Mouse (Mus musculus) heart, postnatal 0 days (tissue): ENCODE measurements at regions not wholly inside any gene's neighbourhood (a gene's known extent, or its start where the extent isn't known, plus 50 kb on each side); places are given as distances from the start of the nearest gene placed in this dataset.
A peak's percentile ranks its signal among the peaks of the same experiment; 100 is the strongest.

Experiments
- ATAC-seq: fragments of 200-750 bp; cut with Nextera tagmentation; 2 replicates; pipeline ENCODE4 v1.8.0; 2017; ENCODE audit warnings: low read depth, moderate number of reproducible peaks, moderate library complexity; ENCODE audit not compliant: insufficient read depth
- DNase-seq: peaks from one replicate; pipeline ENCODE4 v3.0.0-alpha.2; 2016; ENCODE audit warnings: low spot score
- H3K27ac ChIP-seq: fragments of 300-500 bp; sonication (generic); 2 replicates; pipeline ENCODE4 v1.5.1; 2014; ENCODE audit warnings: low read depth, mild to moderate bottlenecking
- H3K27me3 ChIP-seq: fragments of 300-500 bp; sonication (generic); 2 replicates; pipeline ENCODE4 v1.6.1; 2014; ENCODE audit warnings: low read length, mixed read lengths; ENCODE audit not compliant: control insufficient read depth, insufficient read depth
- H3K36me3 ChIP-seq: fragments of 300-500 bp; sonication (generic); replicated peaks from 2 replicates; pipeline ENCODE4 v1.6.1; 2014; ENCODE audit warnings: low read length, mixed read lengths; ENCODE audit not compliant: control insufficient read depth, insufficient read depth
- H3K4me1 ChIP-seq: fragments of 300-500 bp; sonication (generic); 2 replicates; pipeline ENCODE4 v1.6.1; 2014; ENCODE audit warnings: antibody characterized with exemption; ENCODE audit not compliant: control insufficient read depth, insufficient read depth
- H3K4me2 ChIP-seq: fragments of 300-500 bp; sonication (generic); 2 replicates; pipeline ENCODE4 v1.6.1; 2014; ENCODE audit warnings: low read depth, mild to moderate bottlenecking, low read length, moderate library complexity
- H3K4me3 ChIP-seq: fragments of 300-500 bp; sonication (generic); 2 replicates; pipeline ENCODE4 v1.5.1; 2014; ENCODE audit warnings: low read depth, low read length
- H3K9ac ChIP-seq: fragments of 300-500 bp; sonication (generic); replicated peaks from 2 replicates; pipeline ENCODE4 v1.6.1; 2014; ENCODE audit warnings: low read depth, low read length, mixed read lengths
- H3K9me3 ChIP-seq: fragments of 300-500 bp; sonication (generic); replicated peaks from 2 replicates; pipeline ENCODE4 v1.6.1; 2016; ENCODE audit warnings: low read length; ENCODE audit not compliant: control insufficient read depth
- CTCF ChIP-seq: IDR thresholded peaks from 2 replicates; pipeline ENCODE4 v1.5.1; 2016; ENCODE audit warnings: antibody characterized with exemption, control low read depth, low read depth
- EP300 ChIP-seq: IDR thresholded peaks from 2 replicates; pipeline ENCODE4 v1.6.1; 2016; ENCODE audit warnings: antibody characterized with exemption, low read depth
- WGBS: fragments of 180-500 bp; shearing (Covaris S2); extraction: QIAGEN DNeasy Blood & Tissue Kit; methylation state at CpG from one replicate; pipeline ENCODE4 v1.1.7; 2014; 5-methylcytosine and 5-hydroxymethylcytosine counted together

DNA sequence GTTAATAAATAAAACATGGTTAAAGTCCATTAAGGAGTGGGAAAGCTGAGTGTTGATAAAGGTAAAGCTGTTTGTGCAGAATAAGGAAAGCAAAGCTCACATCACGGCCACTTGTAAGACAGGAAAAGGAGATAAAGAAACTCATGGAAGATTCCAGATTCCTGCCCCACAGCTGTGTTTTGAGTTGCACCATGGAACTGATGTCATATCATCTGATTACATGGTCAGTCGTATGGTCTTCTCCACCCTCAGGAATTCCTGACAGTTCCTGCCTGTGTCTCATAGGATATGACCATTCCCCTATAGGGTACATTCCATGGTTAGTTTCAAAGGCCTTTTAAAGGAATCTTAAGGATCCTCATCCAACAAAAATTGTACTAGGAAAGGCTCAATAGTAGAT, 120.6 kb upstream of the Cited2 start:
- DNase-seq (no peak), ATAC-seq (peak; percentile 53; the same call in 1 of the 2 replicates)
- Histone ChIP-seq H3K27me3 (no peaks in the 10 kb centered on the region), H3K9me3 (no peaks in the 10 kb centered on the region), H3K27ac (no peak overlapping the region), H3K4me3 (no peak overlapping the region), H3K36me3 (no peaks in the 10 kb centered on the region), H3K4me2 (no peak overlapping the region), H3K9ac (no peak overlapping the region), H3K4me1 (no peaks in the 10 kb centered on the region)
- 43% methylated on average over 2 of the region's 2 CpGs for WGBS
- TF ChIP-seq EP300 (no peak), CTCF (no peak)

DNA sequence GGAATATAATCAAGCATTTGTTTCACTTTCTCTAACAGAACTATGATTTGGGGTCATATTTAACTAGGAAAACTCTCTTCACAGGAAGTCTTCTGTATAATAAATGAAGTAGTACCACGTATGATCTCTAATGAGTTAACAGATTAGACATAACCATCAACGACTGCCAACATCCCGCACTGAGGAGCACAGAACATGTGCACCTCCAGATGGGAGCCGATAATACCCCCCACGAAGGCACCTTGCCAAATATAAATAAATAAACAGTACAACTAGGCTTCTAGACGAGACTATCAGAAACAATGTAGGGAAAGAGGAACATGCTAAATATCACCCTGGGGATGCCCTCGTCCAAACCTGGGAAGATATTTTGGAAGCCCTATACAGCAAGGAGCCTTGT, 114.8 kb upstream of the Cited2 start:
- no peak for TF ChIP-seq CTCF
- no peak for TF ChIP-seq EP300
- H3K4me2 ChIP-seq: no peak overlapping the region
- WGBS: 62% methylated on average over 7 of the region's 7 CpGs
- no peak overlapping the region for H3K9ac ChIP-seq
- H3K4me1 ChIP-seq: no peaks in the 10 kb centered on the region
- no peaks in the 10 kb centered on the region for H3K36me3 ChIP-seq
- H3K27me3 ChIP-seq: no peaks in the 10 kb centered on the region
- no peak for ATAC-seq
- no peak for DNase-seq
- no peak overlapping the region for H3K4me3 ChIP-seq
- no peaks in the 10 kb centered on the region for H3K9me3 ChIP-seq
- H3K27ac ChIP-seq: no peak overlapping the region

DNA sequence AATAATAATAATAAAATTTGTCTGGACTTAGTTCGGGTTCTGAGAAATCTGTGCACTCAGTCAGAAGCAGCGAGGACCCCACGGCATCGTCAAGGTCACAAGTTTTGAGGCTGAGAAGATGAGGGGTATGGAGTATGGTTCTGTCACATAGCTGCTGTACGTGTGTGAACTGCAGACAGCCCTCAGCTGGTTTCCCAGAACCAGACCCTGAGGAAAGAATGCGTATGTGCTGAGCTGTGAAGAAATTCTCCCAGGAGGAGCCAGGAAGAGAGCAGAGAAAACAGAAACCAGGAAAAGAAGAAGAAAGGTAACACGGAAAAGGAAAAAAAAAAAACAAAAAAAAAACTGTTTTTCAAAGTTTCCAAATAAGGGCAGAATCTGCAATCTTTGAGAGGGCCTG, 112.4 kb upstream of the Cited2 start:
- Histone ChIP-seq H3K36me3 (no peaks in the 10 kb centered on the region), H3K9me3 (no peaks in the 10 kb centered on the region), H3K27me3 (no peaks in the 10 kb centered on the region), H3K27ac (no peak overlapping the region), H3K9ac (no peak overlapping the region), H3K4me3 (no peak overlapping the region), H3K4me2 (no peak overlapping the region), H3K4me1 (no peaks in the 10 kb centered on the region)
- TF ChIP-seq EP300: no peak
- no peak for TF ChIP-seq CTCF
- ATAC-seq (no peak), DNase-seq (no peak)
- 48% methylated on average over 7 of the region's 7 CpGs for whole genome bisulfite sequencing

- TF ChIP-seq EP300: no peak
- no peak for TF ChIP-seq CTCF
- ATAC-seq (no peak), DNase-seq (no peak)
- Histone ChIP-seq H3K27me3 (no peaks in the 10 kb centered on the region), H3K4me3 (no peak overlapping the region), H3K4me2 (no peak overlapping the region), H3K9ac (no peak overlapping the region), H3K9me3 (no peaks in the 10 kb centered on the region), H3K27ac (no peak overlapping the region), H3K36me3 (no peaks in the 10 kb centered on the region), H3K4me1 (no peaks in the 10 kb centered on the region)
- WGBS: 82% methylated on average over 3 of the region's 3 CpGs
Measured at GRCm38 (mm10) chr10:17613281-17613680, 109.7 kb upstream of the Cited2 start.

- H3K9ac ChIP-seq: no peak overlapping the region
- no peak for ATAC-seq
- no peaks in the 10 kb centered on the region for H3K4me1 ChIP-seq
- TF ChIP-seq EP300 (no peak), CTCF (no peak)
- no peak overlapping the region for H3K4me2 ChIP-seq
- DNase-seq: no peak
- H3K4me3 ChIP-seq: no peak overlapping the region
- no peaks in the 10 kb centered on the region for H3K27me3 ChIP-seq
- WGBS: 96% methylated on average over 1 of the region's 1 CpGs
- H3K27ac ChIP-seq: no peak overlapping the region
- no peaks in the 10 kb centered on the region for H3K36me3 ChIP-seq
- H3K9me3 ChIP-seq: no peaks in the 10 kb centered on the region
Measured at GRCm38 (mm10) chr10:17618024-17618423, 105.0 kb upstream of the Cited2 start.

GRCm38 (mm10) chr10:17619617-17620016, 103.4 kb upstream of the Cited2 start:
- no peaks in the 10 kb centered on the region for H3K4me1 ChIP-seq
- no peaks in the 10 kb centered on the region for H3K36me3 ChIP-seq
- H3K27ac ChIP-seq: no peak overlapping the region
- ATAC-seq (no peak), DNase-seq (no peak)
- H3K9ac ChIP-seq: no peak overlapping the region
- WGBS: 61% methylated on average over 3 of the region's 3 CpGs
- H3K9me3 ChIP-seq: no peaks in the 10 kb centered on the region
- no peak overlapping the region for H3K4me2 ChIP-seq
- no peak for TF ChIP-seq EP300
- TF ChIP-seq CTCF: no peak
- no peaks in the 10 kb centered on the region for H3K27me3 ChIP-seq
- no peak overlapping the region for H3K4me3 ChIP-seq
